Mouse (Mus musculus) c-Kit-positive CD71-positive TER-119-negative erythroid progenitor cells, embryonic 14.5 days (primary cell): ENCODE measurements at regions not wholly inside any gene's neighbourhood (a gene's known extent, or its start where the extent isn't known, plus 50 kb on each side); places are given as distances from the start of the nearest gene placed in this dataset.

ENCODE experiments used
- DNase-seq: peaks from one replicate; pipeline ENCODE4 v3.0.0-alpha.2; 2013; ENCODE audit warnings: low read depth

- DNase-seq, result no peak
These were observed 286.9 kb downstream of the Pdcd6ip start for GRCm38 (mm10) chr9:113421121-113421520.

- no peak for DNase-seq
These were observed 288.3 kb downstream of the Pdcd6ip start for GRCm38 (mm10) chr9:113419801-113420200.

GRCm38 (mm10) chr9:113417106-113417505 lies 291.0 kb downstream of the Pdcd6ip start:
- no peak for DNase-seq

GRCm38 (mm10) chr9:113415511-113415931 lies 292.5 kb downstream of the Pdcd6ip start:
- no peak for DNase-seq

- no peak for DNase-seq
These were observed 293.4 kb downstream of the Pdcd6ip start for GRCm38 (mm10) chr9:113414690-113415089.

GRCm38 (mm10) chr9:113413851-113414250 lies 294.2 kb downstream of the Pdcd6ip start:
- DNase-seq, result no peak

- no peak for DNase-seq
These were observed 296.4 kb downstream of the Pdcd6ip start for GRCm38 (mm10) chr9:113411638-113412037.

- DNase-seq, result no peak
These were observed 299.5 kb downstream of the Pdcd6ip start for GRCm38 (mm10) chr9:113408521-113408920.

- DNase-seq, result no peak
These were observed 313.7 kb downstream of the Pdcd6ip start for GRCm38 (mm10) chr9:113394320-113394719.

- DNase-seq, result no peak
These were observed 320.7 kb downstream of the Pdcd6ip start for GRCm38 (mm10) chr9:113387356-113387755.

GRCm38 (mm10) chr9:113381591-113382110 lies 326.4 kb downstream of the Pdcd6ip start:
- no peak for DNase-seq

GRCm38 (mm10) chr9:113380408-113381129 lies 327.5 kb downstream of the Pdcd6ip start:
- no peak for DNase-seq

GRCm38 (mm10) chr9:113378525-113378924 lies 329.5 kb downstream of the Pdcd6ip start:
- DNase-seq, result no peak

- DNase-seq, result no peak
These were observed 336.2 kb downstream of the Pdcd6ip start for GRCm38 (mm10) chr9:113371718-113372306.

- no peak for DNase-seq
These were observed 360.1 kb downstream of the Pdcd6ip start for GRCm38 (mm10) chr9:113347942-113348341.

- DNase-seq, result no peak
These were observed 361.5 kb downstream of the Pdcd6ip start for GRCm38 (mm10) chr9:113346531-113346930.

GRCm38 (mm10) chr9:113342131-113342530 lies 365.9 kb downstream of the Pdcd6ip start:
- no peak for DNase-seq

- no peak for DNase-seq
These were observed 367.2 kb downstream of the Pdcd6ip start for GRCm38 (mm10) chr9:113340838-113341237.

GRCm38 (mm10) chr9:113340036-113340435 lies 368.0 kb downstream of the Pdcd6ip start:
- DNase-seq, result no peak

- DNase-seq, result no peak
These were observed 383.6 kb downstream of the Pdcd6ip start for GRCm38 (mm10) chr9:113324489-113324888.

- DNase-seq, result no peak
These were observed 398.1 kb downstream of the Pdcd6ip start for GRCm38 (mm10) chr9:113309707-113310574.

- no peak for DNase-seq
These were observed 402.3 kb downstream of the Pdcd6ip start for GRCm38 (mm10) chr9:113305761-113306160.
